Mouse (Mus musculus): ENCODE measurements around the gene Gm6351. TPM values are rescaled to one million over a fixed set of nuclear protein-coding genes. Genes with fewer than 3 reads are reported as not detected.
"Not testable (repeated sequence)": the region's sequence is repeated elsewhere in the genome, so short reads cannot be mapped to it uniquely, and the experiment has no call there.

Gm6351 gene
- polyA plus RNA-seq (2015; fragmentation: Nextera tagmentation; extraction: Ambion mirVana): not detected in 2 replicates

DNA sequence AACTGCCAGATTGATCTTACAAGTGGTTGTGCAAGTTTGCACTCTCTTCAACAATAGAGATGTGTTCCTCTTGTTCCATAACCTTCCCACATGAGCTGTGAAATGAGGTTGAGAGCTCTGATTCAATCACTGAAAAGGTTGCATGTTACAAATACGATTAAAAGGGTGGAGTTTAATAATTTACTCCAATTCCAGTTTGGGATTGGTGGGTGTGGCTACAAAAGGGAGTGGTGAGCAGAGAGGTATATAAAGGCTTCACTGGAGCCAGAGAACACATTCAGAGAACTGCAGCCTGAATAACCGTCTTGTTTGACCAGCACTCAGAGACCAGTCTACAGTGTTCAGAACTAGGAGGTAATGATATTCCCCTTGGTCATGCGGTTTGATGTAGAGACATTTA is at the start of gene Gm6351:
TSS of gene Gm6351 (plus strand) at position 301 of the 400 bp plus-strand sequence.
- not testable (repeated sequence) for H3K27me3 ChIP-seq; H3K4me1 ChIP-seq (replicated peaks); ATAC-seq (ENCODE audit: low read depth); H3K36me3 ChIP-seq; H3K9ac ChIP-seq; H3K4me3 ChIP-seq; H3K27ac ChIP-seq (replicated peaks); H3K9me3 ChIP-seq; H3K4me2 ChIP-seq
- no CpG with 5 or more reads among the region's 3 CpGs for WGBS

GRCm38 (mm10) chr5:94070445-94070844 is 5.7 kb upstream of the Gm6351 start, which contains the start of gene BC061212:
BC061212 (minus strand) TSS chr5:94070545.
- ATAC-seq (ENCODE audit: low read depth); H3K4me2 ChIP-seq; H3K27ac ChIP-seq (replicated peaks); H3K9me3 ChIP-seq; H3K27me3 ChIP-seq; H3K4me1 ChIP-seq (replicated peaks); H3K36me3 ChIP-seq; H3K9ac ChIP-seq; H3K4me3 ChIP-seq: not testable (repeated sequence)
- WGBS: no CpG with 5 or more reads among the region's 1 CpGs

Other genes with a start within 250 kb of the Gm6351 start
- gene Gm7792, start 232.6 kb upstream of the Gm6351 start, polyA plus RNA-seq (2015; fragmentation: Nextera tagmentation; extraction: Ambion mirVana): not detected in 2 replicates
- gene Gm16429, start 147.3 kb upstream of the Gm6351 start, polyA plus RNA-seq (2015; fragmentation: Nextera tagmentation; extraction: Ambion mirVana): not detected in 2 replicates
- not detected in 2 replicates for gene BC061212, start 5.8 kb upstream of the Gm6351 start, polyA plus RNA-seq (2015; fragmentation: Nextera tagmentation; extraction: Ambion mirVana)
- gene Gm3106, start 141.6 kb downstream of the Gm6351 start, polyA plus RNA-seq (2015; fragmentation: Nextera tagmentation; extraction: Ambion mirVana): not detected in 2 replicates
- gene A430089I19Rik, start 230.4 kb downstream of the Gm6351 start, polyA plus RNA-seq (2015; fragmentation: Nextera tagmentation; extraction: Ambion mirVana): not detected in 2 replicates
- gene Gm6502, start 238.1 kb downstream of the Gm6351 start, polyA plus RNA-seq (2015; fragmentation: Nextera tagmentation; extraction: Ambion mirVana): not detected in 2 replicates